Mouse (Mus musculus): ENCODE data around the gene Togaram2. TPM values are rescaled to one million over a fixed set of nuclear protein-coding genes. Genes with fewer than 3 reads are reported as not detected.

Togaram2 gene
- polyA plus RNA-seq, 1 experiment from 2014 or later, result not detected

DNA sequence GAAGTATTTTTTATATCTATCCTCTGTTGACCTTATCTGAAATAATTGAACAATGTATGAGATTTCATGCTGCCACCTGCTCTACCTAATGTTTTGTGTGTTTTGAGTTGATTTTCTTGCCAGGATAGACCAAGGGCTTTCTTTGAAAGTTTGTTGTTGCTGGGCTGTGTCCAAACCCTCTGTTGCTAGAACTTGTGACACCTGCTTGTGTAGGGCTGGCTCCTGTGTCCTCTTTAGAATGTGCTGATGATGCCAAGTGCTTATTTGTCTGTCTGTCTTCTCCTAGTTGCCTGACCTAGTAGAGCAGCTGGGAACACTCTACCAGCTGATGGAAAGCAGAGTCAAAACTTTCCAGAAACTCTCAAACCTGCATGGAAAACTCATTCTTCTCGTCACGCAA lies 20.6 kb upstream of the Togaram2 start:
- no peaks in the 10 kb centered on the region for H3K9me3 ChIP-seq (ENCODE audit: control insufficient read depth, low read length)
- H3K27ac ChIP-seq (ENCODE audit: low read depth, low read length), result no peak overlapping the region
- no peak overlapping the region for H3K9ac ChIP-seq (ENCODE audit: low read depth, low read length)
- 88% methylated on average over 2 of the region's 2 CpGs for WGBS
- H3K36me3 ChIP-seq (ENCODE audit: control insufficient read depth, insufficient read depth, low read length), result peaks cover 28% of the 10 kb centered on the region
- H3K4me2 ChIP-seq, result no peak overlapping the region
- ATAC-seq (replicated peaks; ENCODE audit: low FRiP score) (no peak), DNase-seq (ENCODE audit: low spot score) (no peak)
- H3K4me3 ChIP-seq (ENCODE audit: low read depth, low read length), result no peak overlapping the region
- H3K4me1 ChIP-seq (replicated peaks; ENCODE audit: control insufficient read depth, insufficient read depth, low read length), result no peaks in the 10 kb centered on the region
- no peaks in the 10 kb centered on the region for H3K27me3 ChIP-seq (replicated peaks; ENCODE audit: control insufficient read depth, insufficient read depth, low read length)

- H3K4me3 ChIP-seq (ENCODE audit: low read depth, low read length), result no peak overlapping the region
- H3K27me3 ChIP-seq (replicated peaks; ENCODE audit: control insufficient read depth, insufficient read depth, low read length), result no peaks in the 10 kb centered on the region
- no peak overlapping the region for H3K9ac ChIP-seq (ENCODE audit: low read depth, low read length)
- no peak for ATAC-seq (replicated peaks; ENCODE audit: low FRiP score)
- no peak overlapping the region for H3K4me2 ChIP-seq
- H3K9me3 ChIP-seq (ENCODE audit: control insufficient read depth, low read length), result no peaks in the 10 kb centered on the region
- WGBS, result 87% methylated on average over 5 of the region's 5 CpGs
- H3K36me3 ChIP-seq (ENCODE audit: control insufficient read depth, insufficient read depth, low read length), result peaks cover 30% of the 10 kb centered on the region
- H3K27ac ChIP-seq (ENCODE audit: low read depth, low read length), result no peak overlapping the region
- H3K4me1 ChIP-seq (replicated peaks; ENCODE audit: control insufficient read depth, insufficient read depth, low read length), result no peaks in the 10 kb centered on the region
- no peak for DNase-seq (ENCODE audit: low spot score)
Measured at GRCm38 (mm10) chr17:71652934-71653333, 20.1 kb upstream of the Togaram2 start.

- Histone ChIP-seq H3K36me3 (ENCODE audit: control insufficient read depth, insufficient read depth, low read length) (peaks cover 23% of the 10 kb centered on the region), H3K27ac (ENCODE audit: low read depth, low read length) (no peak overlapping the region), H3K9ac (ENCODE audit: low read depth, low read length) (no peak overlapping the region), H3K9me3 (ENCODE audit: control insufficient read depth, low read length) (no peaks in the 10 kb centered on the region), H3K4me1 (replicated peaks; ENCODE audit: control insufficient read depth, insufficient read depth, low read length) (no peaks in the 10 kb centered on the region), H3K4me2 (no peak overlapping the region), H3K27me3 (replicated peaks; ENCODE audit: control insufficient read depth, insufficient read depth, low read length) (no peaks in the 10 kb centered on the region), H3K4me3 (ENCODE audit: low read depth, low read length) (no peak overlapping the region)
- DNase-seq (ENCODE audit: low spot score), result no peak
- WGBS, result 89% methylated on average over 4 of the region's 4 CpGs
- no peak for ATAC-seq (replicated peaks; ENCODE audit: low FRiP score)
Measured at GRCm38 (mm10) chr17:71657521-71657920, 15.5 kb upstream of the Togaram2 start.

GRCm38 (mm10) chr17:71658666-71659065 lies 14.4 kb upstream of the Togaram2 start:
- DNase-seq (ENCODE audit: low spot score), result no peak
- no peak overlapping the region for H3K9ac ChIP-seq (ENCODE audit: low read depth, low read length)
- WGBS, result 92% methylated on average over 10 of the region's 10 CpGs

DNA sequence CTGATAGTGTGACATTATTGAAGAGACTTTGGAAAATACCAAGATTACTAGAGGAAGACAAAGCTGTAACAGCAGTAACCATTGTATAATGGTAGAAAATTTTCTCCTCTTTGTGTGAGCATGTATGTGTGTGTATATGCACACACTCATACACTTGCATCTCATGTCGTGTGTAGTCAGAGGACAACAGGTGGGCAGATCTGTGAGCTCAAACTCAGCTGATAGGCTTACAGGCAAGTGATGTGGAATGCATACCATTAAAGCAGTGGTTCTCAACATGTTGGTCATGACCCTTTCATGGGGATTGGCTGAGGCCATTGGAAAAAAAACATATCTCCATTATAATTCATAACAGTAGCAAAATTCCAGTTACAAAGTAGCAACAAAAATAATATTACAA lies 12.7 kb upstream of the Togaram2 start:
- no peaks in the 10 kb centered on the region for H3K9me3 ChIP-seq (ENCODE audit: control insufficient read depth, low read length)
- no peak for DNase-seq (ENCODE audit: low spot score)
- H3K36me3 ChIP-seq (ENCODE audit: control insufficient read depth, insufficient read depth, low read length), result peaks cover 18% of the 10 kb centered on the region
- H3K4me3 ChIP-seq (ENCODE audit: low read depth, low read length), result no peak overlapping the region
- no peak overlapping the region for H3K27ac ChIP-seq (ENCODE audit: low read depth, low read length)
- H3K9ac ChIP-seq (ENCODE audit: low read depth, low read length), result no peak overlapping the region
- no peak overlapping the region for H3K4me2 ChIP-seq
- WGBS, result 39% methylated on average over 1 of the region's 1 CpGs
- no peak for ATAC-seq (replicated peaks; ENCODE audit: low FRiP score)
- no peaks in the 10 kb centered on the region for H3K27me3 ChIP-seq (replicated peaks; ENCODE audit: control insufficient read depth, insufficient read depth, low read length)
- no peaks in the 10 kb centered on the region for H3K4me1 ChIP-seq (replicated peaks; ENCODE audit: control insufficient read depth, insufficient read depth, low read length)

More at GRCm38 (mm10) chr17:71658666-71659065, 14.4 kb upstream of the Togaram2 start:
- no peaks in the 10 kb centered on the region for H3K27me3 ChIP-seq (replicated peaks; ENCODE audit: control insufficient read depth, insufficient read depth, low read length)
- no peak overlapping the region for H3K4me3 ChIP-seq (ENCODE audit: low read depth, low read length)
- H3K36me3 ChIP-seq (ENCODE audit: control insufficient read depth, insufficient read depth, low read length), result peaks cover 23% of the 10 kb centered on the region
- H3K4me1 ChIP-seq (replicated peaks; ENCODE audit: control insufficient read depth, insufficient read depth, low read length), result no peaks in the 10 kb centered on the region
- H3K4me2 ChIP-seq, result no peak overlapping the region
- no peak overlapping the region for H3K27ac ChIP-seq (ENCODE audit: low read depth, low read length)
- no peak for ATAC-seq (replicated peaks; ENCODE audit: low FRiP score)
- no peaks in the 10 kb centered on the region for H3K9me3 ChIP-seq (ENCODE audit: control insufficient read depth, low read length)

DNA sequence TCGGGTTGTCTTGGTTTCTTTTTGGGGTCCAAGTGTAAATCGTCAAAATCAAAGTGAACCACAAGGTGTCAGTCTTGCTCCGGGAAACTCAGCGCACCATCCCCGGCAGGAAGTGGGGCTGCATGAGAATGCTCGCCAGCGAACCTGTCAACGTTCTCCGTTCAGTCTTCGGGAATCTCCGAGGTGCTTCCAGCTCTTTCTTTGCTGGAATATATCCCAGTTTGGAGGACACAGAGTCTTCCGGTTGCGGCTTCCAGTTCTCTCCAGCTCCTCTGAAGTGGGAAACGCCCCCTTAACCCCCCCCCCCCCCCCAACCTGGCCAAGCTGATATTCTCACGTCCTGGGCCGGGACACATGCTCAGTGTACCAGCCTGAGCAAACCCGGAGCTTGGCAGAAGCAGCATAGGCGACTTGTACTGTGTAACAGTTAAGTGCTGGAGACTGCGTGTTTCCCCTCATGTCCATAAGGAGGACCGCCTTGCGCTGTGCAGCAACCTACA lies 10.3 kb upstream of the Togaram2 start:
- 11% methylated on average over 21 of the region's 21 CpGs for WGBS
- Histone ChIP-seq H3K4me1 (replicated peaks; ENCODE audit: control insufficient read depth, insufficient read depth, low read length) (no peaks in the 10 kb centered on the region), H3K9ac (ENCODE audit: low read depth, low read length) (no peak overlapping the region), H3K9me3 (ENCODE audit: control insufficient read depth, low read length) (no peaks in the 10 kb centered on the region), H3K27ac (ENCODE audit: low read depth, low read length) (no peak overlapping the region), H3K36me3 (ENCODE audit: control insufficient read depth, insufficient read depth, low read length) (peaks cover 4% of the 10 kb centered on the region; the same call in 1 of the 2 replicates), H3K4me3 (ENCODE audit: low read depth, low read length) (peak overlapping the region; percentile 42), H3K27me3 (replicated peaks; ENCODE audit: control insufficient read depth, insufficient read depth, low read length) (no peaks in the 10 kb centered on the region), H3K4me2 (peak overlapping the region; percentile 78)
- DNase-seq (ENCODE audit: low spot score) (peak; percentile 73), ATAC-seq (replicated peaks; ENCODE audit: low FRiP score) (peak; percentile 46)

DNA sequence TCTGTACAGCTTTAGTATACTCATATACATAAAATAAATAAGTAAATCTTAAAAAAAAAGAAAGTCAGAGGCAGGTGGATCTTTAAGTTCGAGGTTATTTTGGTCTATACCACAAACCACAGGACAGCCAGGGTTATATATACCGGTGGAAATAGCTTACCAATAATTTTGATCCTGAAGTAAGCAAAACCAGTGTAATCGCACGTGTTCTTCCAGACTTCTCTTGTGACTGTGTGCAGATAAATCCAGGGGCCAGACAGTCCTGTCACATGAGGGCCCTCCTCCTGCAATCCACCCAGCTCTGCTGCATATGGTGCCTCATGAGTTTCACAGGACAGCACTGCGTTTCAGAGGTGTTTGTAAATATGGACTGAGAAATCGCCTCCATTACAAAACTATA lies 9.6 kb upstream of the Togaram2 start:
- Histone ChIP-seq H3K4me2 (no peak overlapping the region), H3K4me3 (ENCODE audit: low read depth, low read length) (no peak overlapping the region; the same call in 1 of the 2 replicates), H3K27me3 (replicated peaks; ENCODE audit: control insufficient read depth, insufficient read depth, low read length) (no peaks in the 10 kb centered on the region), H3K4me1 (replicated peaks; ENCODE audit: control insufficient read depth, insufficient read depth, low read length) (no peaks in the 10 kb centered on the region), H3K27ac (ENCODE audit: low read depth, low read length) (no peak overlapping the region), H3K36me3 (ENCODE audit: control insufficient read depth, insufficient read depth, low read length) (peaks cover 4% of the 10 kb centered on the region; the same call in 1 of the 2 replicates), H3K9ac (ENCODE audit: low read depth, low read length) (no peak overlapping the region), H3K9me3 (ENCODE audit: control insufficient read depth, low read length) (no peaks in the 10 kb centered on the region)
- 65% methylated on average over 6 of the region's 6 CpGs for WGBS
- ATAC-seq (replicated peaks; ENCODE audit: low FRiP score), result no peak
- no peak for DNase-seq (ENCODE audit: low spot score)

- 38% methylated on average over 1 of the region's 1 CpGs for WGBS
- DNase-seq (ENCODE audit: low spot score) (no peak), ATAC-seq (replicated peaks; ENCODE audit: low FRiP score) (no peak)
- Histone ChIP-seq H3K9ac (ENCODE audit: low read depth, low read length) (no peak overlapping the region), H3K4me1 (replicated peaks; ENCODE audit: control insufficient read depth, insufficient read depth, low read length) (no peaks in the 10 kb centered on the region), H3K36me3 (ENCODE audit: control insufficient read depth, insufficient read depth, low read length) (no peaks in the 10 kb centered on the region), H3K27ac (ENCODE audit: low read depth, low read length) (no peak overlapping the region), H3K4me2 (no peak overlapping the region), H3K27me3 (replicated peaks; ENCODE audit: control insufficient read depth, insufficient read depth, low read length) (no peaks in the 10 kb centered on the region), H3K9me3 (ENCODE audit: control insufficient read depth, low read length) (no peaks in the 10 kb centered on the region), H3K4me3 (ENCODE audit: low read depth, low read length) (no peak overlapping the region)
Measured at GRCm38 (mm10) chr17:71664172-71664571, 8.9 kb upstream of the Togaram2 start.

DNA sequence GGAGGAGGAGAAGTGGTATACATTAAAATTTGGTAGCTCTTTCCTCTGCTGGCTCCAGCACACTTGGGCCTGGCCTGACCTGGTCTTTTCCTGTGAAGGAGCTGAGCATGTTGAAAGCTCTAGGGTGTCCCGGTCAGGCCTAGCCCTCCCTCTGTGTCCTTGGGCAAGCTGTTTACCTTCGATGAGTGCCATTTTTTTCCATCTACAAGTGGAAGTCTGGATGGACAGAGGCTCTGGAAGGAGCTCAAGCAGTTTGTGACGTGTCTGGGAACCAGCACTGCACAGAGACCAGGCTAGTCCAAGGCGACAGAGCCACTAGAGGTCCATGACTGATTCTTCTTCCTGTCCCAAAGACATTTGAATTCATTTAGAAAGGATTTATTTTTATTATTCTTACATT lies 7.9 kb upstream of the Togaram2 start:
- no peak overlapping the region for H3K9ac ChIP-seq (ENCODE audit: low read depth, low read length)
- ATAC-seq (replicated peaks; ENCODE audit: low FRiP score), result no peak
- WGBS, result 77% methylated on average over 4 of the region's 4 CpGs

More for the DNA sequence above, 7.9 kb upstream of the Togaram2 start:
- no peaks in the 10 kb centered on the region for H3K27me3 ChIP-seq (replicated peaks; ENCODE audit: control insufficient read depth, insufficient read depth, low read length)
- H3K36me3 ChIP-seq (ENCODE audit: control insufficient read depth, insufficient read depth, low read length), result no peaks in the 10 kb centered on the region
- H3K4me1 ChIP-seq (replicated peaks; ENCODE audit: control insufficient read depth, insufficient read depth, low read length), result no peaks in the 10 kb centered on the region
- no peak for DNase-seq (ENCODE audit: low spot score)
- H3K9me3 ChIP-seq (ENCODE audit: control insufficient read depth, low read length), result no peaks in the 10 kb centered on the region
- no peak overlapping the region for H3K4me2 ChIP-seq
- no peak overlapping the region for H3K27ac ChIP-seq (ENCODE audit: low read depth, low read length)
- H3K4me3 ChIP-seq (ENCODE audit: low read depth, low read length), result no peak overlapping the region

Data from liver, embryonic 11.5 days (tissue).